Mouse (Mus musculus) ES-E14 (cell line): ENCODE data around the gene Gsc.

Source experiments
- HCFC1 ChIP-seq: IDR thresholded peaks from 2 replicates; pipeline ENCODE4 v1.6.1; 2012; ENCODE audit warnings: low read length, inconsistent platforms, borderline replicate concordance; ENCODE audit not compliant: insufficient read depth
- MAFK ChIP-seq: IDR thresholded peaks from 2 replicates; pipeline ENCODE4 v1.6.1; 2014; ENCODE audit warnings: mild to moderate bottlenecking, low read depth, low read length, inconsistent platforms; ENCODE audit not compliant: insufficient read depth

GRCm38 (mm10) chr12:104467372-104467771 is 5.8 kb downstream of the Gsc start:
- TF ChIP-seq MAFK (no peak), HCFC1 (no peak)
